Mouse (Mus musculus): ENCODE results near the gene Fgd6.

Fgd6 gene

DNA sequence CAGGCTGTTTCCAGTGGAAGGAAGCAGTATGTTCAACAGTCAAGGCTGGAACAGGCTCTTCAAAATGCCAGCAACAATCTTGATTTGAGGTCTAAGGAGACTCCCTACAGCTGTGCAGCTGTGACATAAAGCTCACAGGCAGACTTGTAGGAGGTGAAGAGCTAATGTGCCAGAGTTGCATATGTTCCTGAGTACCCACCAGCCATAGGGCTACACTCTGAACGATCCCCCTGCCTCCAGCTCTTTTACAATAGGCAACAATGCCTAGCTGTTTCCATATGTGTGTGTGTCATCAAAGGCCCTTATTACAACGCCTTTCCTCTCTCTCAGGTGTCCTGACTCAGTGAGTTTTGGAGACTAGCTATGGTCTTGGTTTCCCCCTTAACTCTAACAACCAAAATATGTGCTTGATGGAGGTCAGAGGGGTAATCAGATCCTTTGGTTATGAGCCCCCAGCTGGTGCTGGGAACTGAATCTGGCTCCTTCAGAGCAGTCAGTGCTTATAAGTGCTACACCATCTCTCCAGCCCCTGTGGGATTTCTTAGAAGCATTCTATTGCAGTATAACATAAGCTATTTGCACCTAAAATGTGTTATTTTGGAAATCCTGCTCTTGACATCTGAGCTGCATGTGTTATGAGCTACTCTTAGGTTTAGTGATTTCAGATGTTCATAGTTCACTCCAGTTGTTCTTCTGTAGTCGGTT, 104.6 kb downstream of the Fgd6 start:
- no peak for DNase-seq

DNA sequence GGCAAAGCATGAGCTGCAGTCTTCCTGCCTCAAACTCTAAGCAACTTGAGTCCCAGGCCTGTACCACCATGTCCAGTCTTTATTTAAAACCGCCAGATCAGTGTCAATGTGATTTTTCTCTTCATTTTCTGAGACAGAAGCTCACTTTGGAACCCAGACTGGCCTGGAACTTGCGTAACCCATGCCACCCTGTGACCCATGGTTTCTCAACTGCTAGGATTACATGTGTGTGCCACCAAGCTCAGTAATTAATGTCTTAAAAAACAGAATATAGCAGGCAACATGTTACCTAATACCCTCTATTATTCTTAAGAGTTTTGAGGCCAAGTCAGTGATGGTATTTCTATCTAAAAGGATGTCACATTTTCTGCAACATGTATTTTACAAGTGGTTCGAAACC, 106.6 kb downstream of the Fgd6 start:
- DNase-seq = no peak

- no peak for DNase-seq
Observed at GRCm38 (mm10) chr10:94144581-94144980, 108.8 kb downstream of the Fgd6 start.

GRCm38 (mm10) chr10:94147391-94147755, 111.6 kb downstream of the Fgd6 start:
- DNase-seq = no peak

DNA sequence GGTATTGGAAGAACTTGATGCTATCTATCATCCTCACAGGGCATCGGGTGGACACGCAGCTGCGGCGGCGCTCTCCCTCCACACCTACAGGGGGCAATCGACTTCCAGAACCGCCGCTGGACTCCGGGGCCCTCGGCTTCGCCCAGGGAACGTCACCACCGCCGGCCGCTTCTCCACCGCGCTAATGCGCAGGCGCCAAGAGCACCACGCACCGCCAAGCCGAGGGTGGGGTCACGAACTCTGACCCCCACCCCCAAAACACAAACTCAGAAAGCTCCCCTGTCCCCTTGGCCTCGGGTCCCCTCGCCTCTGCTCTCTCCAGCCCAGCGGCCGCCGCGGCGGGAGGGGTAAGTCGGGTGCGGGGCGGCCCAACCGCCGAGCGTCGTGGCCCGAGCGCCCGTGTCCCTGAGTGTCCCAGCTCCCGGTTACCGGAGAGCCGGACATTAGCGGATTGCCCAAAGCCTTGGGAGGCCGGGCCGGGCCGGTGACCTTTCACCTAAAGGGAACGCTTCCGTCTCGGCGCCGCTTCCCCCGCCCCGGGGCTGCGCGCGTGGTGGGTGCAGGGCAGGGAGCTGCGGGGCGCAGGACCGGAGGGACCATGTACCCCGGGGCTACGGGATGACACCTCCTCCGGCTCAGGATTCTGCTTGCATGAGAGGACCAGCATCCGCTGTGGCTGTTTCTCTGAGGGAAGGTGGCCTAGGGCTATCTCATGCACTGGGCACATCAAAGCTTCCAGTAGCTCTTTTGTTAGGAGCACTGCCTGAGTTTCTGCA, 112.1 kb downstream of the Fgd6 start, which contains the start of gene Nr2c1:
Gene Nr2c1, plus strand, starts transcription at position 268 of the 776 bp plus-strand sequence.
- DNase-seq = peak; percentile 93

DNA sequence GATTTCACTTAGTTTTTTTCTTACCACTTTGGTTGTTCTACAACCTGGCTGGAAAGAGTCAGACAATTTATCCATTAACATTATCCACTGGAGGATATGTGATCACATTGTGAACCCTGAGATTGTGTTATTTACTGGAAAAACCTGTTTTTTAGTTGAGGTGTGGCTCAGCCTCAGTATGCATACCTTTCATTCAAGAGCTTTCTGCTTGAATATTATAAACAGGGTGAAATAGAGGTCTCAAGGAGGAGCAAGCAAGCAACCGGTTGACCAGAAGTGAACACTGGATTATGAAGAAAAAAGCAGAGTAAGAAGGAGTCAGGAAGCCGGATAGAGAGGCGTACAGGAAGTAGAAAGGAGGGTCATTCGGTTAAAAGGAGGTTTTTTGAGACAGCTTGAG, 115.7 kb downstream of the Fgd6 start:
- no peak for DNase-seq

GRCm38 (mm10) chr10:94153841-94154240, 118.0 kb downstream of the Fgd6 start:
- no peak for DNase-seq

DNA sequence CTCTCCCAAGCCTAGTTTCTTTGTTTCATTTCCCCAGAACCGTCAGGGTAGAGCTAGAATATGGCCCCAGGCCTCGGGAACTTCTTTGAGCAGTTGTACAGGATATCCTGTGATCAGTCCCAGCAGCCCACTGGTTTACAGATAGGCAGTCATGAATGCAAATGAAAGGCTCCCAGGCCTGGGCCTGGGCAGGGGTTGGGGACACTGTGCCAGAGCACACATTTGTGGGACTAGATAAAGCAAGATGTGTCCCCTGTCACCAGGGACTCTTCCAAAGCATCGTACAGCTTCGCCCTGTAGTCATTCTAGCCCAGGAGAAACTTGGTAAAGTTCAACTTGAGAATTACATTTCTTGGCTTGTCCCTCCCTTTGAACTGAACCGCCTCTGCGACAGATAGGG, 123.2 kb downstream of the Fgd6 start:
- DNase-seq = no peak

DNA sequence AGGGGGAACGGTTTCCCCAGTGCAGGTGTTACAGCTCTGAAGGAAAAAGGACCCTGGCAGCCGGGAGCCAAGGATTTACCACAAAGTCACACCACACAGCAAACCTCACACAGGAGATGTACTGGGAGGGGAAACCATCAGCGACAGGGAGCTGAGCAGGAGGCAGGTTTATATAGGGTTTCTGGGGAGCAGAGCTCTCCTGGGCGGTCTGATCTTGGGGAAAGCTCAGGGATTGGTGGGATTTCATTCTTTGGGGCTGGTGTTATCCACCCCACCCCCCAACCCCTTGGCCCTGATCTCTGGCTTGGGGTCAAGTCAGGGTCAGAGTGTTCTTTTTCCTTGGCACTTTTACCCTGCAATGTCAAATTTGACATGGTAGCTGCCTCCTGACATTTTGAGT, 123.6 kb downstream of the Fgd6 start:
- DNase-seq = no peak

DNA sequence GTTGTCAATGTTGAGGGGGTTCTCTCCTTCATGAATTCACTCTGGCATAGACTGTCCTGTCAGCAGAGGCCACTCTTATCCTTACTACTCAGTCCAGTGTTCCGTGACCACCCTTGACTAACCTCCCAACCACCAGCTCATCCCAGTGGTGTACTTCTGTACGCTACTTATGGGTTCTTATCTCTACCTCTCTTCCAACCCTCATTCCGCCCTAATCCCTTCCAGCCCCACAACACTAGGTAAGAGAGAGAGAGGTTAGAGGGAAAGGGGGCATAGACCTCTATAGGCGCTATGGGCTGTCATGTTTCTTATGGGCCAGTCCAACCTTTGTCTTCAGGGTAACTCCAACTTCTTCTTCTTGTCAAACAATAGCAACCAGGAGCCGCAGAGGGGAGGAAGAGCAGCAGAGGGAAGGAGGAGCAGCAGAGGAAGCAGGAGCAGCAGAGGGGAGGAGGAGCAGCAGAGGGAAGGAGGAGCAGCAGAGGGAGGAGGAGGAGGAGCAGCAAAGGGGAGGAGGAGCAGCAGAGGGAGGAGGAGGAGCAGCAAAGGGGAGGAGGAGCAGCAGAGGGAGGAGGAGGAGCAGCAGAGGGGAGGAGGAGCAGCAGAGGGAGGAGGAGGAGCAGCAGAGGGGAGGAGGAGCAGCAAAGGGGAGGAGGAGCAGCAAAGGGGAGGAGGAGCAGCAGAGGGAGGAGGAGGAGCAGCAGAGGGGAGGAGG, 125.4 kb downstream of the Fgd6 start:
- DNase-seq = no peak

GRCm38 (mm10) chr10:94162031-94162430, 126.2 kb downstream of the Fgd6 start:
- no peak for DNase-seq

- no peak for DNase-seq
Observed at GRCm38 (mm10) chr10:94164104-94164845, 128.5 kb downstream of the Fgd6 start.

DNA sequence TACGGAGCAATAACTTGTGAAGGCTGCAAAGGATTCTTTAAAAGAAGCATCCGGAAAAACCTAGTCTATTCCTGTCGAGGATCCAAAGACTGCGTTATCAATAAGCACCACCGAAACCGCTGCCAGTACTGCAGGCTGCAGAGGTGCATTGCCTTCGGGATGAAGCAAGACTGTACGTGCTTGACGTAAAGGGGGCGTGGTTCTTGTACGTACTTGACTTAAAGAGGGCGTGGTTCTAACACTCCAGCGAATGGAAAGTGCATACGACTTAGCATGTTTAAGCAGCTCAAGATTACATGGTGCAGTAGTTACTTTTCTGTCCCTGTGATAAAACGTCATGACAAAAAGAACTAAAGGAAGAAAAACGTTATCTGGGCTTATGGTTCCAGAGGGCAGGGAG, 129.6 kb downstream of the Fgd6 start:
- no peak for DNase-seq

DNA sequence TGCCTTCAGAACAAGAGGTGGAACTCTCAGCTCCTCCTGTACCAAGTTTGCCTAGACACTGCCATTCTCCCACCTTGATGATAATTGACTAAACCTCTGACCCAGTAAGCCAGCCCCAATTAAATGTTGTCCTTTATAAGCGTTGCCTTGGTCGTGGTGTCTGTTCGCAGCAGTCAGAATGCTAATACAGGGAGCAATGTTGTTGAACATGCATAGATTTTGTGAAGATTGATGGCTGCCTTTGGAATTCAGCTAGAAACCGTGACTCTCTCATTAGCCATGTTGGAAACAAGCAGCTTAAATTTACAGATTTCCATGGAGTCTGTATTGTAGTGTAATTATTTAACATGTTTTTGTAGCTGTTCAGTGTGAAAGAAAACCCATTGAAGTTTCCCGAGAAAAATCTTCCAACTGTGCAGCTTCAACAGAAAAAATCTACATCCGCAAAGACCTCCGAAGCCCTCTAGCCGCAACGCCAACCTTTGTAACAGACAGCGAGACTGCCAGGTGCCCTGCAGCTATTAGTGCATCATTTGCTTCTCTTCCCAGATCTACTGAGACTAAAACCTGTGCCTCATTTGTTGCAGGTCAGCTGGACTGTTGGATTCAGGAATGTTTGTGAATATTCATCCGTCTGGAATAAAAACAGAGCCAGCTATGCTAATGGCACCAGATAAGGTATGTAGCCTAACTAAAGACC, 131.4 kb downstream of the Fgd6 start:
- DNase-seq = no peak

- no peak for DNase-seq
Observed at GRCm38 (mm10) chr10:94171440-94172130, 135.8 kb downstream of the Fgd6 start.

GRCm38 (mm10) chr10:94172137-94172536, 136.3 kb downstream of the Fgd6 start:
- no peak for DNase-seq

DNA sequence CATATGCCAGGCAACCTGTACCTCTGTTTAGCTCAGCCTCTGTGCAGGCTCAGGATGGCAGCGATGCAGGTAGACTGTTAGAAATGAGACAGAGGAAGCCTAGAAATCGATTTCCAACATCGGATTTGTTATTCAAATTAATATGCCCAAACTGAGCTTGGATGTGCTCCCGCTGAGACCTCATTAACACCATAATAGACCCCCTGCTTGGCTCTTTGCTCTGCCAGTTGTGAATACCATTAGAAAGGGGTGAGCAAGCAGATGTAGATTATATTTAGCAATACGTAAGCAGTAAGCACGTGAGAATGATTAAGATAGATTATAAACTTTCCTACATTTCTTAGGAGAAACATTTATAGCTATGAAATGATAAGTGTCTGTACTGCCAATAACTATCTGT, 136.9 kb downstream of the Fgd6 start:
- no peak for DNase-seq

DNA sequence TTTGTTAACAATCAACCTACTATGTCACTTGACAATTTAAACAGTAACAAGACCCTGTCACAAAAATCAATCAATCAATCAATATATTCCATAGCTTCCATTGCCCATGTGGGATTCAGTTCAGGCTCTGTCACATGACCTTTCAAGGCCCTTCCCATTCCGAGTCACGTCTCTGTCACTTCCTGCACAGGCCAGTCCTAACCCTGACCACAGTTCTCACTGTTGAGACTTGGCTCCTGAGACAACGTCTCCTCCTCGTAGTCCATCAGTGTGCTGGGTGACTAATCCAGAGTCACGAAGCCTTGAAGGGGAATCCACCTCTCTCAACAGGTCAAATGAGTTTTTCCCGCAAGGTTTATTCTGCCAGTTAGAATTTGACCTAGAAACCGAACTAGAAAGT, 138.9 kb downstream of the Fgd6 start:
- DNase-seq = no peak

DNA sequence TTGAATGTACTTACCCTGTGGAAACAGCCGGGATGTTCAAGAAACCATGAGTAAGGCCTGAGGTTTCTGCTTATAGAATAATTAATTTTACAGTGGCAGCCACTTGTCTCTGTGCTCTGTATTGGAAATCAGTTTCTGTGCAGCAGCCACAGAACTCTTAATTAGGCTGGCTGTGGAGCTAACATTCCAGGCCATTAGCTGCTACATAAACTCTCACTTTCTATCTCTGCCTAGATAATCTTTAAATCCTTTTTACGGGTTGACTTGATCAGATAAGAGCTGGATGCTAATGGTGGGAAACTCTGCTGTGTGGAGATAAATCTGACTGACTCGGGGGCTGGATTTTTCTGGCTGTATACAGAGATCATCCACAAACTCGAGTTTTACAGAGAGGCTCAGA, 147.4 kb downstream of the Fgd6 start:
- no peak for DNase-seq
